Mouse (Mus musculus) layer of hippocampus, adult 9-10 months (tissue): ENCODE measurements around the gene Cul7.

Experiments used
- DNase-seq: peaks from one replicate; pipeline ENCODE4 v3.0.0; 2022; ENCODE audit warnings: low spot score

Gene Cul7

GRCm38 (mm10) chr17:46628791-46629684 lies 21.1 kb upstream of the Cul7 start, which contains the start of gene Ptk7:
Ptk7 (minus strand) TSS chr17:46629504.
- no peak for DNase-seq

GRCm38 (mm10) chr17:46629685-46630441 lies 20.3 kb upstream of the Cul7 start:
- DNase-seq, result no peak

- peak; percentile 80 for DNase-seq
These were observed 13.2 kb upstream of the Cul7 start for GRCm38 (mm10) chr17:46636831-46637523.

GRCm38 (mm10) chr17:46639929-46640328 lies 10.2 kb upstream of the Cul7 start:
- DNase-seq, result no peak

GRCm38 (mm10) chr17:46642060-46642459 lies 8.1 kb upstream of the Cul7 start:
- no peak for DNase-seq

GRCm38 (mm10) chr17:46644152-46644805 lies 5.9 kb upstream of the Cul7 start:
- no peak for DNase-seq

GRCm38 (mm10) chr17:46644916-46645475 lies 5.1 kb upstream of the Cul7 start:
- DNase-seq, result no peak

- DNase-seq, result peak; percentile 98
These were observed 4.4 kb upstream of the Cul7 start, which contains the start of the genes Klc4 and Mrpl2 for GRCm38 (mm10) chr17:46645561-46646321. Klc4 (minus strand) TSS chr17:46646022. Mrpl2 (plus strand) TSS chr17:46646229.

- DNase-seq, result no peak
These were observed 3.8 kb upstream of the Cul7 start for GRCm38 (mm10) chr17:46646322-46646662.

GRCm38 (mm10) chr17:46647279-46647678 lies 2.9 kb upstream of the Cul7 start:
- DNase-seq, result no peak

GRCm38 (mm10) chr17:46648436-46648835 lies 1.7 kb upstream of the Cul7 start:
- DNase-seq, result no peak

- no peak for DNase-seq
These were observed 326 bp upstream of the Cul7 start for GRCm38 (mm10) chr17:46649811-46650210.

GRCm38 (mm10) chr17:46651292-46651691 lies 1.2 kb downstream of the Cul7 start:
- DNase-seq, result no peak

GRCm38 (mm10) chr17:46651755-46652547 lies 1.8 kb downstream of the Cul7 start:
- DNase-seq, result no peak

GRCm38 (mm10) chr17:46656054-46656453 lies 5.9 kb downstream of the Cul7 start:
- no peak for DNase-seq

GRCm38 (mm10) chr17:46661351-46661750 lies 11.2 kb downstream of the Cul7 start:
- DNase-seq, result no peak

GRCm38 (mm10) chr17:46661981-46662380 lies 11.8 kb downstream of the Cul7 start:
- DNase-seq, result no peak

GRCm38 (mm10) chr17:46662730-46663129 lies 12.6 kb downstream of the Cul7 start:
- DNase-seq, result no peak

- DNase-seq, result no peak
These were observed 17.6 kb downstream of the Cul7 start for GRCm38 (mm10) chr17:46667712-46668111.

- no peak for DNase-seq
These were observed 19.8 kb downstream of the Cul7 start for GRCm38 (mm10) chr17:46669911-46670310.
